ENCODE assay signal across 15 mouse cellular contexts in the genomic region with DNA sequence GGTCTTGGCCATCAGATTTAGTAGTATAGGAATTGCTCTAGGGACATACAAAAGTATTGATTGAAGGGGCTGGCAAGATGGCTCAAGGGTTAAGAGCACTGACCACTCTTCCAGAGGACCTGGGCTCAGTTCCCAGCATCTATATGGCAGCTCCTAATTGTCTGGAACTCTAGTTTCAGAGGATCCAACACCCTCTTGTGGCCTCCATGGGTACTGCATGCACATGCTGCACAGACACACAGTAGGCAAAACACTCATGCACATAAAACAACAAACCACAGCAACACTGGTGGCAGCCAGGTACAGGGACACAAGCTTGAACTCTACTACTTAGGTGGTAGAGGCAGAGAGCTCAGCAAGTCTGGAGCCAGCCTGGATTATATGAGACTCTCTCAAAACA. TPM values are rescaled to one million over a fixed set of nuclear protein-coding genes. Genes with fewer than 3 reads are reported as not detected.
DNase-seq lines count a peak whose midpoint lies in the region; TF ChIP-seq lines count a peak whose summit lies in the region.
"Had no signal": no experiment of that assay in that cellular context is flagged by ENCODE, and none has a peak within 500 bp of the region (broad histone marks: within the 10 kb centered on the region; RNA-seq: fewer than 3 reads in every experiment).

No protein-coding gene starts in this region.

- peaks cover 4% of the 10 kb centered on the region; the same call in 1 of the 2 replicates for H3K4me1 ChIP-seq in lung, adult 2 months (ENCODE audit: control insufficient read depth, insufficient read depth, low read length)
- peaks cover 37% of the 10 kb centered on the region for H3K4me1 ChIP-seq in E14TG2a.4 (replicated peaks; ENCODE audit: low read depth, low read length)

- peaks cover 17% of the 10 kb centered on the region for H3K27me3 ChIP-seq in E14TG2a.4 (ENCODE audit: insufficient read depth, low read length)
- H3K27me3 ChIP-seq: embryonic facial prominence, embryonic 13.5 days had no signal

- peaks cover 4% of the 10 kb centered on the region; the same call in 1 of the 2 replicates for H3K36me3 ChIP-seq in E14TG2a.4 (ENCODE audit: insufficient read depth, low read length)
- H3K36me3 ChIP-seq: forebrain, embryonic 12.5 days; limb, embryonic 10.5 days; neural tube, embryonic 15.5 days had no signal

- intact Hi-C loops in gastrocnemius, postnatal 14 days (cut with DNase I; ENCODE audit: low total_unique reads), result loop anchor here (5.0 to 10.0 kb wide), 3 partner anchors 68 to 448 kb away; no protein-coding TSS in a partner anchor

- TF ChIP-seq POLR2A in lung, adult 2 months (IDR thresholded peaks at IDR 0.05; ENCODE audit: borderline replicate concordance, extremely low read depth, low read depth, low read length), result no peak
- no peak for TF ChIP-seq POLR2A in brain, embryonic 14.5 days (IDR thresholded peaks at IDR 0.05; ENCODE audit: borderline replicate concordance, extremely low read depth, insufficient read depth, insufficient read length, poor library complexity, severe bottlenecking)

- peak; percentile 27 for DNase-seq in gastrocnemius, postnatal 10 days
- no peak for DNase-seq in gastrocnemius, postnatal 14 days
- DNase-seq in lung, adult 2 months, result no peak
- DNase-seq in lung, postnatal 10 days, result no peak
- DNase-seq in brain, embryonic 14.5 days (ENCODE audit: low read depth), result no peak
- no peak for DNase-seq in yolk sac, embryonic 10.5 days (ENCODE audit: low spot score)
- no peak for DNase-seq in layer of hippocampus, adult 8-10 months (ENCODE audit: low spot score in 2 of 2)
- DNase-seq: gastrocnemius, postnatal 25 days; heart, postnatal 14 days; lung, postnatal 14 days had no signal

- TF ChIP-seq CTCF in lung, adult 2 months (IDR thresholded peaks at IDR 0.05; ENCODE audit: insufficient read depth, low read length), result peak; percentile 16; the same call in 1 of the 2 replicates
- peak; percentile 90 for TF ChIP-seq CTCF in E14TG2a.4 (conservative IDR thresholded peaks at IDR 0.05; ENCODE audit: low read length)
- peak; percentile 41; the same call in 1 of the 2 replicates for TF ChIP-seq CTCF in brain, embryonic 14.5 days (IDR thresholded peaks at IDR 0.05; ENCODE audit: borderline replicate concordance, extremely low read depth, insufficient read depth, insufficient read length)

- no peaks in the 10 kb centered on the region for H3K9me3 ChIP-seq in E14TG2a.4 (ENCODE audit: low read length)
- H3K9me3 ChIP-seq: embryonic facial prominence, embryonic 13.5 days; forebrain, embryonic 12.5 days; limb, embryonic 10.5 days; neural tube, embryonic 15.5 days had no signal

- H3K4me3 ChIP-seq in lung, adult 2 months (replicated peaks; ENCODE audit: extremely low read depth, low read depth, low read length), result no peak overlapping the region
- H3K4me3 ChIP-seq in E14TG2a.4 (replicated peaks; ENCODE audit: low read length), result no peak overlapping the region
- H3K4me3 ChIP-seq: embryonic facial prominence, embryonic 13.5 days; forebrain, embryonic 12.5 days; limb, embryonic 10.5 days; neural tube, embryonic 15.5 days had no signal

RNA-seq across cellular contexts. Expression of a gene that starts 14.1 kb away (rescaled TPM):
- total RNA-seq in gastrocnemius, postnatal 10 days (2021), result 10 to 100 TPM; 60.5 to 84.3 TPM
- total RNA-seq in gastrocnemius, postnatal 14 days (2021), result 10 to 100 TPM; 38.6 to 42.4 TPM
- polyA plus RNA-seq in lung, adult 2 months (2012; rRNA removed), result 252 and 308 TPM in 2 replicates
- polyA plus RNA-seq in brain, embryonic 14.5 days (2012; rRNA removed), result 89.7 and 102 TPM in 2 replicates
- 100 to 1,000 TPM; 463 to 479 (median 474) TPM for total RNA-seq in layer of hippocampus, adult 8-10 months (2022)

RNA-seq across cellular contexts. Expression of a gene that starts 34.6 kb away (rescaled TPM):
- 10 to 100 TPM; 29.2 to 44.6 TPM for total RNA-seq in gastrocnemius, postnatal 10 days (2021)
- total RNA-seq in gastrocnemius, postnatal 14 days (2021), result 10 to 100 TPM; 14.7 to 22.6 TPM
- polyA plus RNA-seq in lung, adult 2 months (2012; rRNA removed), result 11.6 and 15.0 TPM in 2 replicates
- polyA plus RNA-seq in brain, embryonic 14.5 days (2012; rRNA removed), result 1.4 and 4.7 TPM in 2 replicates
- total RNA-seq in layer of hippocampus, adult 8-10 months (2022), result 1 to 10 TPM; 2.5 to 2.8 (median 2.7) TPM

RNA-seq across cellular contexts. Expression of a gene that starts 44.2 kb away (rescaled TPM):
- total RNA-seq in gastrocnemius, postnatal 10 days (2021), result not detected
- total RNA-seq in gastrocnemius, postnatal 14 days (2021), result not detected
- polyA plus RNA-seq in lung, adult 2 months (2012; rRNA removed), result not detected in 2 replicates
- not detected in 2 replicates for polyA plus RNA-seq in brain, embryonic 14.5 days (2012; rRNA removed)
- total RNA-seq in layer of hippocampus, adult 8-10 months (2022), result not detected
- total RNA-seq: gastrocnemius, postnatal 25 days; heart, postnatal 14 days had no signal

RNA-seq across cellular contexts. Expression of a gene that starts 57.7 kb away (rescaled TPM):
- total RNA-seq in gastrocnemius, postnatal 10 days (2021), result 10 to 100 TPM; 43.3 to 55.2 TPM
- total RNA-seq in gastrocnemius, postnatal 14 days (2021), result 10 to 100 TPM; 12.1 to 20.7 TPM
- 10.0 and 10.1 TPM in 2 replicates for polyA plus RNA-seq in lung, adult 2 months (2012; rRNA removed)
- 198 and 297 TPM in 2 replicates for polyA plus RNA-seq in brain, embryonic 14.5 days (2012; rRNA removed)
- total RNA-seq in layer of hippocampus, adult 8-10 months (2022), result 10 to 100 TPM; 21.4 to 27.8 (median 24.1) TPM

Comparison
In these comparisons a context has a peak if more than half of its experiments do, and no peak if none do; other contexts are left out.
1. CTCF ChIP-seq: peak in every context shown above with its lines; median percentile 90 in E14TG2a.4; 41 in brain, embryonic 14.5 days; 16 in lung, adult 2 months.
2. RNA of a gene that starts 14.1 kb away (total RNA-seq): 463 to 479 TPM in layer of hippocampus, adult 8-10 months; 60.5 to 84.3 TPM in gastrocnemius, postnatal 10 days and 38.6 to 42.4 TPM in gastrocnemius, postnatal 14 days; every median in the first group is over 4 times any median in the second.
3. RNA of a gene that starts 34.6 kb away (total RNA-seq): 29.2 to 44.6 TPM in gastrocnemius, postnatal 10 days and 14.7 to 22.6 TPM in gastrocnemius, postnatal 14 days; 2.5 to 2.8 TPM in layer of hippocampus, adult 8-10 months; every median in the first group is over 4 times any median in the second.